Mouse (Mus musculus): ENCODE measurements around the gene Fbxw11.
A peak's percentile ranks its signal among the peaks of the same experiment; 100 is the strongest.
"Not testable (repeated sequence)": the region's sequence is repeated elsewhere in the genome, so short reads cannot be mapped to it uniquely, and the experiment has no call there.

The Fbxw11 gene

GRCm38 (mm10) chr11:32642249-32642876, at the start of gene Fbxw11:
TSS of gene Fbxw11 (plus strand) at chr11:32642724.
- peak; percentile 96 for DNase-seq

GRCm38 (mm10) chr11:32593081-32593480, 49.4 kb upstream of the Fbxw11 start:
- no peak for DNase-seq

- DNase-seq = no peak
These were observed 48.4 kb upstream of the Fbxw11 start for GRCm38 (mm10) chr11:32594122-32594521.

- DNase-seq = no peak
These were observed 42.2 kb upstream of the Fbxw11 start for GRCm38 (mm10) chr11:32600371-32600770.

- DNase-seq = peak; percentile 30
These were observed 40.8 kb upstream of the Fbxw11 start for GRCm38 (mm10) chr11:32601528-32602323.

- no peak for DNase-seq
These were observed 37.9 kb upstream of the Fbxw11 start for GRCm38 (mm10) chr11:32604663-32605062.

- DNase-seq = peak; percentile 66
These were observed 37.2 kb upstream of the Fbxw11 start for GRCm38 (mm10) chr11:32605131-32605860.

GRCm38 (mm10) chr11:32605907-32606306, 36.6 kb upstream of the Fbxw11 start:
- no peak for DNase-seq

GRCm38 (mm10) chr11:32607319-32607718, 35.2 kb upstream of the Fbxw11 start:
- DNase-seq = no peak

- no peak for DNase-seq
These were observed 31.9 kb upstream of the Fbxw11 start for GRCm38 (mm10) chr11:32610616-32611015.

- DNase-seq = no peak
These were observed 30.2 kb upstream of the Fbxw11 start for GRCm38 (mm10) chr11:32612304-32612703.

GRCm38 (mm10) chr11:32614463-32614862, 28.1 kb upstream of the Fbxw11 start:
- no peak for DNase-seq

GRCm38 (mm10) chr11:32615561-32615960, 27.0 kb upstream of the Fbxw11 start:
- no peak for DNase-seq

GRCm38 (mm10) chr11:32616091-32616490, 26.4 kb upstream of the Fbxw11 start:
- DNase-seq = no peak

- DNase-seq = peak; percentile 31
These were observed 24.5 kb upstream of the Fbxw11 start for GRCm38 (mm10) chr11:32618036-32618435.

- DNase-seq = not testable (repeated sequence)
These were observed 23.9 kb upstream of the Fbxw11 start for GRCm38 (mm10) chr11:32618641-32619040.

- peak; percentile 64 for DNase-seq
These were observed 23.2 kb upstream of the Fbxw11 start for GRCm38 (mm10) chr11:32619257-32619816.

- no peak for DNase-seq
These were observed 22.6 kb upstream of the Fbxw11 start for GRCm38 (mm10) chr11:32619866-32620456.

GRCm38 (mm10) chr11:32621831-32622478, 20.6 kb upstream of the Fbxw11 start:
- no peak for DNase-seq

GRCm38 (mm10) chr11:32622479-32623190, 19.9 kb upstream of the Fbxw11 start:
- DNase-seq = no peak

- peak; percentile 80 for DNase-seq
These were observed 19.3 kb upstream of the Fbxw11 start for GRCm38 (mm10) chr11:32623236-32623635.

GRCm38 (mm10) chr11:32623912-32624311, 18.6 kb upstream of the Fbxw11 start:
- DNase-seq = no peak
